Mouse (Mus musculus): ENCODE results near the gene Ccl28. TPM values are rescaled to one million over a fixed set of nuclear protein-coding genes. Genes with fewer than 3 reads are reported as not detected.

The Ccl28 gene
- total RNA-seq, 2 experiments from 2014 or later: 0.75 to 0.86 TPM

Other genes starting within 250 kb of the Ccl28 start
- gene Paip1, start 195.2 kb upstream of the Ccl28 start, total RNA-seq (2021): 100 to 1,000 TPM; 100 to 106 TPM
- 10 to 100 TPM; 22.7 to 28.8 TPM for gene 4833420G17Rik, start 161.1 kb upstream of the Ccl28 start, total RNA-seq (2021)
- 10 to 100 TPM; 21.0 to 24.1 TPM for gene Tmem267, start 135.8 kb upstream of the Ccl28 start, total RNA-seq (2021)
- gene 3110070M22Rik, start 135.4 kb upstream of the Ccl28 start, total RNA-seq (2021): 1 to 10 TPM; 1.7 to 3.5 TPM
- gene Hmgcs1, start 66.6 kb downstream of the Ccl28 start, total RNA-seq (2021): 100 to 1,000 TPM; 247 to 296 TPM
- gene Nim1k, start 132.1 kb downstream of the Ccl28 start, total RNA-seq (2021): 10 to 100 TPM; 13.9 to 16.2 TPM
- gene Zfp131, start 167.1 kb downstream of the Ccl28 start, total RNA-seq (2021): 10 to 100 TPM; 47.3 to 48.5 TPM
- gene AF067063, start 206.4 kb downstream of the Ccl28 start, total RNA-seq (2021): not detected
- gene D13Ertd608e, start 212.2 kb downstream of the Ccl28 start, total RNA-seq (2021): not detected

All from left cerebral cortex, postnatal 36 days (tissue).